Mouse (Mus musculus) C2C12 (cell line): Measurements from ENCODE around the gene Pacsin2.

Experiments
- CEBPB ChIP-seq: IDR thresholded peaks from one replicate; pipeline ENCODE4 v1.6.1; 2011; ENCODE audit warnings: low read depth, mild to moderate bottlenecking, control low read depth, moderate library complexity
- CTCF ChIP-seq: IDR thresholded peaks from one replicate; pipeline ENCODE4 v1.5.1; 2011; ENCODE audit not compliant: control insufficient read depth, insufficient read depth, insufficient read length
- FOSL1 ChIP-seq: IDR thresholded peaks from one replicate; pipeline ENCODE4 v1.8.0; 2011; ENCODE audit warnings: mild to moderate bottlenecking, low read length; ENCODE audit not compliant: poor library complexity, insufficient read depth, severe bottlenecking
- MAX ChIP-seq: IDR thresholded peaks from one replicate; pipeline ENCODE4 v1.6.1; 2011; ENCODE audit warnings: mild to moderate bottlenecking, control low read depth
- MYOD1 ChIP-seq: IDR thresholded peaks from one replicate; pipeline ENCODE4 v1.6.1; 2011; ENCODE audit warnings: low read depth; ENCODE audit not compliant: control insufficient read depth, insufficient read length
- USF1 ChIP-seq: IDR thresholded peaks from one replicate; pipeline ENCODE4 v1.6.1; 2011; ENCODE audit warnings: low read depth, mild to moderate bottlenecking, control low read depth, moderate library complexity

DNA sequence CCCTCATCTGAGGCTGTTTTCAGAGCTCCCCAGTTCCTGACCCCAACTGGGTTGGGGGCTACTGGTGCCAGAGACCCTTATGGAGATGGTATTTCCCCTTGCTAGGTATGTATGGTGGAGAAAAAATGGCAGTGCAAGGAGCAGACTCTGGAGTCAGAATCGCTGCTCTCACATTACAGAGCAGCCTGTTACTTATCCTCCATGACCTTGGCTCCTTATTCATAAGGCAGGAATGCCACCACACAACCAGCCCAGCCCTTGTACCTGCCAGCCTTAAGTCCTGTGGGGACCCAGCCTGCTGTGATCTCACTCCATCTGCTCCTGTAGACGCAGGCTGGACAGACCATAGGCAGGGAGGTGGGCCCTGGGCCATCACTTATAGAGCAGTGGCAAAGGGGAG lies 76.5 kb downstream of the Pacsin2 start:
- TF ChIP-seq CTCF (no peak), USF1 (no peak), MAX (no peak), CEBPB (no peak), FOSL1 (no peak), MYOD1 (no peak)
